Mouse (Mus musculus): ENCODE measurements around the gene Cep131. TPM values are rescaled to one million over a fixed set of nuclear protein-coding genes. Genes with fewer than 3 reads are reported as not detected.

Gene Cep131
- polyA plus RNA-seq (2017; shearing (Covaris generic)): 2.0 TPM

DNA sequence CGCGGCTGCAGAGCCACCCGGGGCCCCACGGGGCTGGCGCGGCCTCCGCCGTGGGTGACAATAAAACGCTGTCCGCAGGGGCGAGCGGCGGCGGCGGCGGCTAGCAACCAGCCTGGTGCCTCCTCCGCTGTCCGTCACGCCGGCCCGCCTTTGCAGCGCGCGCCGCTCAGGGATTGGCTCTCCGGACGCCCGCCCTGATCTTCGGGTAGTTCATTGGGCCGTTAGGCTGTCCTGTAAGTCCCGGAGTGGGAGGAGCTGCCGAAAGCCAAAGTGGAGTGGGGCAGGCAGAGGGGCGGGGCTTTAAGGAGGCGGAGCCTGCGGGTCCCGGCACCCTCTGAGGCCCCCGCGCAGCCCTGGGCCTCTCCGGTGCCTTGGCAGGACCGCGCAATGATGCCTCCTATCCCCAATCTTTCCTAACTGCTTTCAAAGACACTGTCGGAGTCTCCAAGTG, at the start of gene Cep131:
Cep131 (minus strand) TSS at position 126 of the 451 bp plus-strand sequence.

GRCm38 (mm10) chr11:120098588-120099511, 12.2 kb upstream of the Cep131 start, which contains the start of the genes Tepsin and Ndufaf8:
Gene Tepsin (minus strand): TSS chr11:120098731.
Gene Ndufaf8 (plus strand): TSS chr11:120098928.

GRCm38 (mm10) chr11:120046553-120047191, 40.0 kb downstream of the Cep131 start, which contains the start of gene Aatk:
Gene Aatk (minus strand): TSS chr11:120047167.

Other genes starting within 250 kb of the Cep131 start
- 50.4 TPM for gene Chmp6, start 173.4 kb downstream of the Cep131 start, polyA plus RNA-seq (2017; shearing (Covaris generic))
- gene Baiap2, start 144.1 kb downstream of the Cep131 start, polyA plus RNA-seq (2017; shearing (Covaris generic)): 16.9 TPM
- gene Aatk, start 39.7 kb downstream of the Cep131 start, polyA plus RNA-seq (2017; shearing (Covaris generic)): not detected
- 39.7 TPM for gene Tepsin, start 11.9 kb upstream of the Cep131 start, polyA plus RNA-seq (2017; shearing (Covaris generic))
- gene Ndufaf8, start 12.1 kb upstream of the Cep131 start, polyA plus RNA-seq (2017; shearing (Covaris generic)): 108 TPM
- 151 TPM for gene Slc38a10, start 64.5 kb upstream of the Cep131 start, polyA plus RNA-seq (2017; shearing (Covaris generic))
- not detected for gene Bahcc1, start 146.1 kb upstream of the Cep131 start, polyA plus RNA-seq (2017; shearing (Covaris generic))

All from CD4-positive, CD25-positive, alpha-beta regulatory T cell, adult 9 weeks (primary cell).